Mouse (Mus musculus): ENCODE data around the gene Ncdn. TPM values are rescaled to one million over a fixed set of nuclear protein-coding genes. Genes with fewer than 3 reads are reported as not detected.

The Ncdn gene
- total and polyA plus RNA-seq, 3 experiments = 27.3 to 36.2 TPM; not detected in 1

GRCm38 (mm10) chr4:126743713-126744112 lies 9.5 kb downstream of the Ncdn start:
- no peak for DNase-seq (ENCODE audit: low read depth, low spot score)
- Histone ChIP-seq H3K36me3 (ENCODE audit: control insufficient read depth in 1 of 2, insufficient read depth in 2 of 2, low read length in 2 of 2) (peaks cover 0 to 4% of the 10 kb centered on the region in 2 experiments; a peak in 3 of 4 replicates), H3K79me2 (ENCODE audit: control insufficient read depth, insufficient read depth, low read length, poor library complexity) (no peaks in the 10 kb centered on the region), H3K9ac (ENCODE audit: control insufficient read depth, low read depth, low read length, poor library complexity, severe bottlenecking) (no peak overlapping the region), H3K4me1 (ENCODE audit: control insufficient read depth in 1 of 2, insufficient read depth in 2 of 2, low read length in 2 of 2) (peaks cover 2 to 3% of the 10 kb centered on the region in 2 experiments; a peak in 2 of 4 replicates), H3K4me3 (ENCODE audit: control insufficient read depth in 1 of 2, insufficient read depth in 1 of 2, low read depth in 2 of 2, low read length in 2 of 2) (no peak overlapping the region), H3K27me3 (ENCODE audit: control insufficient read depth in 1 of 2, insufficient read depth in 2 of 2, low read length in 2 of 2) (no peaks in the 10 kb centered on the region), H3K9me3 (replicated peaks; ENCODE audit: insufficient read depth, low read length) (no peaks in the 10 kb centered on the region), H3K27ac (ENCODE audit: control insufficient read depth, low read depth, low read length) (no peak overlapping the region)
- TF ChIP-seq TCF12 (IDR thresholded peaks at IDR 0.05; ENCODE audit: low read depth, low read length) (no peak), SMC3 (IDR thresholded peaks at IDR 0.05; ENCODE audit: low read depth, low read length) (no peak), USF2 (IDR thresholded peaks at IDR 0.05; ENCODE audit: borderline replicate concordance in 1 of 2, insufficient read depth in 1 of 2, low read depth in 1 of 2, low read length in 2 of 2) (no peak), CTCF (IDR thresholded peaks at IDR 0.05 in 2 of 3, conservative IDR thresholded peaks at IDR 0.05 in 1 of 3; ENCODE audit: control insufficient read depth in 1 of 3, insufficient read depth in 1 of 3, low read depth in 2 of 3, low read length in 3 of 3, poor library complexity in 1 of 3, severe bottlenecking in 1 of 3) (no peak), ZKSCAN1 (IDR thresholded peaks at IDR 0.05; ENCODE audit: low read depth, low read length) (no peak), POLR2A (IDR thresholded peaks at IDR 0.05; ENCODE audit: control insufficient read depth in 1 of 2, insufficient read depth in 1 of 2, low read depth in 1 of 2, low read length in 2 of 2, poor library complexity in 1 of 2) (no peak), GABPA (IDR thresholded peaks at IDR 0.05; ENCODE audit: low read depth, low read length) (no peak), MYB (IDR thresholded peaks at IDR 0.05; ENCODE audit: low read depth, low read length) (no peak), UBTF (IDR thresholded peaks at IDR 0.05; ENCODE audit: borderline replicate concordance, insufficient read depth, low read depth, low read length) (no peak)

DNA sequence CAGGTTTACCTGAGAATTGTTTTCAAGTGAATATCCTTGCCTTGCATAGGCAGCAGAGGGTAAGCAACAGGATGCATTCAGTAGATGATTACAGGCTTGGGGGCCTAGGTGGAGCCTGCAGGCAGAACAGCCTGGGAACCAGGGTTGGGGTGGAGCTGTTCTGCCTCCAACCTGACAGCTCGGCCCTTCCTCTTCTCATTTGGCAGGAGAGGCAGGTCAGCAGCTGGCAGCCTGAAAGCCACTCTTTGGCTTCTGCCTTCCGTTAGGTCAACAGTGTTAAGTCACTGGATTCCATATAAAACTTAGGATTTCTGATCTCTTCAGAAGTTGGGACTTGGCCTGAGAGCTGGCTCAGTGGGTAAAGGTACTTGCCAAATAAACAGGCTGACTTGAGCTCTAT lies 10.3 kb downstream of the Ncdn start:
- no peaks in the 10 kb centered on the region for H3K27me3 ChIP-seq (ENCODE audit: control insufficient read depth in 1 of 2, insufficient read depth in 2 of 2, low read length in 2 of 2)
- no peak overlapping the region for H3K9ac ChIP-seq (ENCODE audit: control insufficient read depth, low read depth, low read length, poor library complexity, severe bottlenecking)
- no peak for TF ChIP-seq KAT2A (conservative IDR thresholded peaks at IDR 0.05; ENCODE audit: low read depth, low read length)
- TF ChIP-seq MAFK (IDR thresholded peaks at IDR 0.05; ENCODE audit: borderline replicate concordance, low read depth, low read length) = no peak
- no peaks in the 10 kb centered on the region for H3K9me3 ChIP-seq (replicated peaks; ENCODE audit: insufficient read depth, low read length)
- no peak for DNase-seq (ENCODE audit: low read depth, low spot score)
- peaks cover 0 to 4% of the 10 kb centered on the region in 2 experiments; a peak in 3 of 4 replicates for H3K36me3 ChIP-seq (ENCODE audit: control insufficient read depth in 1 of 2, insufficient read depth in 2 of 2, low read length in 2 of 2)
- peaks cover 2 to 3% of the 10 kb centered on the region in 2 experiments; a peak in 2 of 4 replicates for H3K4me1 ChIP-seq (ENCODE audit: control insufficient read depth in 1 of 2, insufficient read depth in 2 of 2, low read length in 2 of 2)
- H3K79me2 ChIP-seq (ENCODE audit: control insufficient read depth, insufficient read depth, low read length, poor library complexity) = no peaks in the 10 kb centered on the region
- H3K27ac ChIP-seq (ENCODE audit: control insufficient read depth, low read depth, low read length) = no peak overlapping the region
- H3K4me3 ChIP-seq (ENCODE audit: control insufficient read depth in 1 of 2, insufficient read depth in 1 of 2, low read depth in 2 of 2, low read length in 2 of 2) = no peak overlapping the region

GRCm38 (mm10) chr4:126741448-126741847 lies 11.8 kb downstream of the Ncdn start:
- peaks cover 0 to 2% of the 10 kb centered on the region in 2 experiments; a peak in 3 of 4 replicates for H3K36me3 ChIP-seq (ENCODE audit: control insufficient read depth in 1 of 2, insufficient read depth in 2 of 2, low read length in 2 of 2)
- no peaks in the 10 kb centered on the region for H3K79me2 ChIP-seq (ENCODE audit: control insufficient read depth, insufficient read depth, low read length, poor library complexity)
- no peak overlapping the region for H3K27ac ChIP-seq (ENCODE audit: control insufficient read depth, low read depth, low read length)
- H3K27me3 ChIP-seq (ENCODE audit: control insufficient read depth in 1 of 2, insufficient read depth in 2 of 2, low read length in 2 of 2) = no peaks in the 10 kb centered on the region
- H3K9ac ChIP-seq (ENCODE audit: control insufficient read depth, low read depth, low read length, poor library complexity, severe bottlenecking) = peak overlapping the region; percentile 50
- peaks cover 0 to 2% of the 10 kb centered on the region in 2 experiments; a peak in 2 of 4 replicates for H3K4me1 ChIP-seq (ENCODE audit: control insufficient read depth in 1 of 2, insufficient read depth in 2 of 2, low read length in 2 of 2)
- H3K9me3 ChIP-seq (replicated peaks; ENCODE audit: insufficient read depth, low read length) = no peaks in the 10 kb centered on the region
- peak overlapping the region; percentile 56 to 75 for H3K4me3 ChIP-seq (ENCODE audit: control insufficient read depth in 1 of 2, insufficient read depth in 1 of 2, low read depth in 2 of 2, low read length in 2 of 2)
- DNase-seq (ENCODE audit: low read depth, low spot score) = peak; percentile 89
- TF ChIP-seq GABPA (IDR thresholded peaks at IDR 0.05; ENCODE audit: low read depth, low read length) (no peak), ZC3H11A (IDR thresholded peaks at IDR 0.05; ENCODE audit: low read depth, low read length) (peak; percentile 88), E2F4 (IDR thresholded peaks at IDR 0.05; ENCODE audit: borderline replicate concordance, low read depth, low read length) (no peak), USF2 (IDR thresholded peaks at IDR 0.05; ENCODE audit: borderline replicate concordance in 1 of 2, insufficient read depth in 1 of 2, low read depth in 1 of 2, low read length in 2 of 2) (no peak), MYB (IDR thresholded peaks at IDR 0.05; ENCODE audit: low read depth, low read length) (no peak), CTCF (IDR thresholded peaks at IDR 0.05 in 2 of 3, conservative IDR thresholded peaks at IDR 0.05 in 1 of 3; ENCODE audit: control insufficient read depth in 1 of 3, insufficient read depth in 1 of 3, low read depth in 2 of 3, low read length in 3 of 3, poor library complexity in 1 of 3, severe bottlenecking in 1 of 3) (peak; percentile 80 to 96 (median 88)), RCOR1 (IDR thresholded peaks at IDR 0.05; ENCODE audit: low read depth, low read length) (no peak), RAD21 (IDR thresholded peaks at IDR 0.05; ENCODE audit: low read depth, low read length) (peak; percentile 87), SMC3 (IDR thresholded peaks at IDR 0.05; ENCODE audit: low read depth, low read length) (peak; percentile 98), MXI1 (IDR thresholded peaks at IDR 0.05; ENCODE audit: low read depth, low read length) (peak; percentile 51; the same call in 1 of the 2 replicates), GATA1 (IDR thresholded peaks at IDR 0.05; ENCODE audit: low read depth, low read length) (no peak; the same call in 1 of the 2 replicates), MYC (IDR thresholded peaks at IDR 0.05; ENCODE audit: low read depth, low read length) (no peak), HCFC1 (IDR thresholded peaks at IDR 0.05; ENCODE audit: low read depth, low read length) (no peak), POLR2AphosphoS2 (IDR thresholded peaks at IDR 0.05; ENCODE audit: low read length) (no peak), SIN3A (IDR thresholded peaks at IDR 0.05; ENCODE audit: low read length) (peak; percentile 53; the same call in 1 of the 2 replicates), ZNF384 (IDR thresholded peaks at IDR 0.05; ENCODE audit: low read depth, low read length) (peak; percentile 71)

All from MEL (cell line).